Mouse (Mus musculus) liver, adult 2 months (tissue): ENCODE measurements at regions not wholly inside any gene's neighbourhood (a gene's known extent, or its start where the extent isn't known, plus 50 kb on each side); places are given as distances from the start of the nearest gene placed in this dataset.

ENCODE experiments used
- CTCF ChIP-seq: fragments of 200-500 bp; IDR thresholded peaks from 2 replicates; pipeline ENCODE4 v1.5.1; 2011; ENCODE audit warnings: low read depth, low read length, control low read depth
- POLR2A ChIP-seq: fragments of 200-500 bp; IDR thresholded peaks from 2 replicates; pipeline ENCODE4 v1.6.1; 2011; ENCODE audit warnings: low read length, control low read depth; ENCODE audit not compliant: insufficient read depth; ENCODE audit errors: extremely low read depth

GRCm38 (mm10) chr4:135049924-135050323 lies 70.5 kb upstream of the Runx3 start:
- TF ChIP-seq POLR2A (no peak), CTCF (no peak)
